Mouse (Mus musculus): ENCODE measurements around the gene Npc2.

- TF ChIP-seq POLR2A (IDR thresholded peaks at IDR 0.05; ENCODE audit: insufficient read depth, low read length) (no peak), CTCF (IDR thresholded peaks at IDR 0.05; ENCODE audit: low read depth, low read length) (no peak)
Observed at GRCm38 (mm10) chr12:84773476-84773875, 524 bp upstream of the Npc2 start.
